Mouse (Mus musculus): ENCODE measurements at regions not wholly inside any gene's neighbourhood (a gene's known extent, or its start where the extent isn't known, plus 50 kb on each side); places are given as distances from the start of the nearest gene placed in this dataset.

DNA sequence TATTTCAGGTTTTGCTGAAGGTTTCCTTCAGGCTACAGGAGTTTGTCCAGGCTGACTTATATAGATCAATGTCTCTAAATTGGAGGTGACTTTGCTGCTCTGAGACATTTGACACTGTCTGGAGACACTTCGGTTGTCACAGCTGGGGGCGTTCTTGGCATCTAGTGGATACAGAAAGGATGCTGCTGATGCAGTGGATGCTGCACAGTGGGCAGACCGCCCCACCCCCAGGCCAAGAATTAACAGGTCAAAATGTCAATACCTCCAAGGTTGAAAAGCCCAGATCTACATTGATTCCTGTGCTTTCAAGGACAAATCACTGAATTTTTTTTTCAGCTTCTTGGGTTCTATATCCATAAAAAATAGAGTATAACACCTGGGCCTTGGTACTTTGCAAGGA is 312.3 kb downstream of the Cenpc1 start:
- H3K36me3 ChIP-seq (ENCODE audit: control insufficient read depth, insufficient read depth, low read length) = no peaks in the 10 kb centered on the region
- H3K9ac ChIP-seq (ENCODE audit: low read depth, low read length) = no peak overlapping the region
- no peak overlapping the region for H3K4me2 ChIP-seq (ENCODE audit: low read depth, low read length)
- H3K4me1 ChIP-seq (ENCODE audit: control insufficient read depth, insufficient read depth, low read length) = no peaks in the 10 kb centered on the region
- no peaks in the 10 kb centered on the region for H3K9me3 ChIP-seq (ENCODE audit: control insufficient read depth, low read length)
- no peaks in the 10 kb centered on the region for H3K27me3 ChIP-seq (replicated peaks; ENCODE audit: control insufficient read depth, insufficient read depth, low read length)
- DNase-seq (ENCODE audit: low spot score) (no peak), ATAC-seq (ENCODE audit: low read depth) (no peak)
- no peak overlapping the region for H3K27ac ChIP-seq (replicated peaks; ENCODE audit: low read depth, low read length)
- no peak overlapping the region for H3K4me3 ChIP-seq (ENCODE audit: low read depth, low read length)
- 78% methylated on average over 3 of the region's 3 CpGs for WGBS

DNA sequence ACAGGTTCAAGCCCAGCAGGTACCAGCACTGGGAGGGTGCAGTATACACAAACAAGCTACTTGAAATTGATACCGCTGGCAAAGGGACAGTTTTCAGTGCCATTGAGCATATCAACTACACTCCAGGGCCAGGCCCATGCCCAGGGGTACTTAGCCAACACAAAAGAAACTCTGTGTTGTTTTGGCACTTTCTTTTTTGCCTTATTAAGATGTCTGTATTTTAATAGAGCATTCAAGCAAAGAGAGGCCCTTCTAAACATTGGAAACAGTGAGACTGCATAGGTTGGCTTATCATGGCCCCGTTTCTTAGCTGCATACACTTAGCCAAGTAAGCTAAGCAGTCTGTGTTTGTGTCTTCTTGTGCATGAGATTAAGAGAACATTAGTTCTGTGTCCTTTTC is 313.7 kb downstream of the Cenpc1 start:
- no peaks in the 10 kb centered on the region for H3K9me3 ChIP-seq (ENCODE audit: control insufficient read depth, low read length)
- no peak overlapping the region for H3K27ac ChIP-seq (replicated peaks; ENCODE audit: low read depth, low read length)
- no peak overlapping the region for H3K4me2 ChIP-seq (ENCODE audit: low read depth, low read length)
- ATAC-seq (ENCODE audit: low read depth) (no peak), DNase-seq (ENCODE audit: low spot score) (peak; percentile 20)
- H3K4me1 ChIP-seq (ENCODE audit: control insufficient read depth, insufficient read depth, low read length) = no peaks in the 10 kb centered on the region
- no peaks in the 10 kb centered on the region for H3K27me3 ChIP-seq (replicated peaks; ENCODE audit: control insufficient read depth, insufficient read depth, low read length)
- no peak overlapping the region for H3K9ac ChIP-seq (ENCODE audit: low read depth, low read length)
- no peak overlapping the region for H3K4me3 ChIP-seq (ENCODE audit: low read depth, low read length)
- WGBS = 76% methylated on average over 2 of the region's 2 CpGs
- no peaks in the 10 kb centered on the region for H3K36me3 ChIP-seq (ENCODE audit: control insufficient read depth, insufficient read depth, low read length)

DNA sequence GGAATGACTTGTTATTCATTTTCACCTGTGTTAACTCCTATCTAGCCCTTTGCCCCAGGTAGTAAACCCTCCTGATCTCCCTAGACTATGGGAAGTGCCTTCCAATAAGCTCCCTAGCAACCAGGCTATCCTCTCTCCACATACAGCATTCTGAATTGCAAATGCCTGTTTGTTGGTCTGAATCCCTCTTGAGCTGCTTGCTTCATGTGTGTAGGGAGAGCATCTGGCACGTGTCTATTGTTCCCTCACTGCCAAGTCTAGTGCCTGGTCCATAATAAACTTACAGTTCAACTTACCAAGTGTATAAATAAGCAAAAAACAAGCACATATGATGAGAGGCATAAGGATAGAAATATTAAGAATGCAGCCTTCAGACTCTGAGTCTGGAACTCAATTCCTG is 314.5 kb downstream of the Cenpc1 start:
- Histone ChIP-seq H3K27ac (replicated peaks; ENCODE audit: low read depth, low read length) (no peak overlapping the region), H3K4me2 (ENCODE audit: low read depth, low read length) (no peak overlapping the region), H3K36me3 (ENCODE audit: control insufficient read depth, insufficient read depth, low read length) (no peaks in the 10 kb centered on the region), H3K4me1 (ENCODE audit: control insufficient read depth, insufficient read depth, low read length) (no peaks in the 10 kb centered on the region), H3K9ac (ENCODE audit: low read depth, low read length) (no peak overlapping the region), H3K4me3 (ENCODE audit: low read depth, low read length) (no peak overlapping the region), H3K27me3 (replicated peaks; ENCODE audit: control insufficient read depth, insufficient read depth, low read length) (no peaks in the 10 kb centered on the region), H3K9me3 (ENCODE audit: control insufficient read depth, low read length) (no peaks in the 10 kb centered on the region)
- ATAC-seq (ENCODE audit: low read depth) (no peak), DNase-seq (ENCODE audit: low spot score) (no peak)
- 58% methylated on average over 1 of the region's 1 CpGs for WGBS

DNA sequence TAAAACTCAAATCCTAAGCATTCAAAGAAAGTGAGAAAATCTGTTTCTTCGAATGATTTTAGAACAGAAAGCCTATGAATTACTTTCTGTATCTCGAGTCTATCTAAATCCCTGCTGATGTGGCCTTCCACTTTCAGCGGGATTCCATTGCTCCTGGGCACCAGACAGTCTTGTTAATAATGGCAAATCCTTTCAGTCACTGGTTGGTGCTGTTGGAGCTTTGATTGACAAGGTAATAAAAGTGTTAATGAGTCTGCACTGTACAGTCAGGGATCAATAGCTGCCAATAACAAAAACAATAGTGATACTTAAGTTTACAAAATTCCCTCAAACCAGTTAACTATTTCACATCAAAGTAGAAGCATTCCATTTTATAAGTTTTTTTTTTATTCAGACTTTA is 335.8 kb downstream of the Cenpc1 start:
- H3K4me1 ChIP-seq (ENCODE audit: control insufficient read depth, insufficient read depth, low read length) = no peaks in the 10 kb centered on the region
- no peak for ATAC-seq (ENCODE audit: low read depth)
- 59% methylated on average over 3 of the region's 3 CpGs for WGBS

DNA sequence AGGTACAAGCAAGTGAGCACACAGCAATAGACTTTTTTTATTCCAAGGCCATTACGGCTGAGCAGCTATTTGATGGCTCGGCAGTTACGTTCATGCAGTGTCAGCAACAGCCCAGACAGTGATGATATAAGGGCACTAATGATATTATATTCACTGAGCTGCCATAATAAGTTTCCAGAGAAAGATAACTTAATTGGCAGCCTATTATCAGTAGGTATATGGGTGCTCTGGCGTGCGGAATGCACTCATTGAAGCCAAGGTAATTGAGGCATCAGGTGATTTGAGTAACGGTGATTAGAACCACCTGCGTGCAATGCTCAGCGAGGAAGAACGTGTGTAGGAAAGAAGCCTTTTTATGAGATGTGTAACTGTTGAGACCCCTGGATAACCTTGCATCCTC is 358.0 kb downstream of the Cenpc1 start:
- ATAC-seq (ENCODE audit: low read depth) (0 out of 2 replicates have a peak, but pooled peaks have one; percentile 37), DNase-seq (ENCODE audit: low spot score) (no peak)
- 63% methylated on average over 9 of the region's 9 CpGs for WGBS
- Histone ChIP-seq H3K9me3 (ENCODE audit: control insufficient read depth, low read length) (no peaks in the 10 kb centered on the region), H3K4me1 (ENCODE audit: control insufficient read depth, insufficient read depth, low read length) (no peaks in the 10 kb centered on the region), H3K27me3 (replicated peaks; ENCODE audit: control insufficient read depth, insufficient read depth, low read length) (no peaks in the 10 kb centered on the region), H3K36me3 (ENCODE audit: control insufficient read depth, insufficient read depth, low read length) (no peaks in the 10 kb centered on the region), H3K27ac (replicated peaks; ENCODE audit: low read depth, low read length) (no peak overlapping the region), H3K4me2 (ENCODE audit: low read depth, low read length) (no peak overlapping the region), H3K9ac (ENCODE audit: low read depth, low read length) (no peak overlapping the region), H3K4me3 (ENCODE audit: low read depth, low read length) (no peak overlapping the region)

More for the DNA sequence above, 335.8 kb downstream of the Cenpc1 start:
- H3K27me3 ChIP-seq (replicated peaks; ENCODE audit: control insufficient read depth, insufficient read depth, low read length) = no peaks in the 10 kb centered on the region
- H3K36me3 ChIP-seq (ENCODE audit: control insufficient read depth, insufficient read depth, low read length) = no peaks in the 10 kb centered on the region
- H3K4me2 ChIP-seq (ENCODE audit: low read depth, low read length) = no peak overlapping the region
- no peak overlapping the region for H3K27ac ChIP-seq (replicated peaks; ENCODE audit: low read depth, low read length)
- DNase-seq (ENCODE audit: low spot score) = no peak
- no peak overlapping the region for H3K9ac ChIP-seq (ENCODE audit: low read depth, low read length)
- no peak overlapping the region for H3K4me3 ChIP-seq (ENCODE audit: low read depth, low read length)
- H3K9me3 ChIP-seq (ENCODE audit: control insufficient read depth, low read length) = no peaks in the 10 kb centered on the region

DNA sequence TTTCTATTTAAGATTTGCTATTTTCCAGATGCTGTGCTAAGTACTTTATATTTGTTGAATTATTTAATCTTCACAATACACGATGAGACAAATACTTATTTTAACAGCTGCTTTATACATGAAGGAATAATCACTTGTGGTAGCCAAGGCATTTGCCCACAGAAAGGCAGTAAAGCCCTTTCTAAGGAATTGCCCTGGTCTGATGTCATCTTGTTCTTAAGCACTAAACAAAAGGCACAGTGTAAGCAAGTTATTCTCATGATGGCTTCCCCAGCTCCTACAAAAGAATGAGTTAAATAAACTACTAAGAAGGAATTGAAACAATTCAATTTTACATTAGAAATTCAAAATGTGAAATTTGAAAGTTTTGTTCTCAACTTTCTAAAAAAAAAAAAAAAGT is 358.8 kb downstream of the Cenpc1 start:
- Histone ChIP-seq H3K36me3 (ENCODE audit: control insufficient read depth, insufficient read depth, low read length) (no peaks in the 10 kb centered on the region), H3K27me3 (replicated peaks; ENCODE audit: control insufficient read depth, insufficient read depth, low read length) (no peaks in the 10 kb centered on the region), H3K4me3 (ENCODE audit: low read depth, low read length) (no peak overlapping the region), H3K27ac (replicated peaks; ENCODE audit: low read depth, low read length) (no peak overlapping the region), H3K9ac (ENCODE audit: low read depth, low read length) (no peak overlapping the region), H3K4me2 (ENCODE audit: low read depth, low read length) (no peak overlapping the region), H3K4me1 (ENCODE audit: control insufficient read depth, insufficient read depth, low read length) (no peaks in the 10 kb centered on the region), H3K9me3 (ENCODE audit: control insufficient read depth, low read length) (no peaks in the 10 kb centered on the region)
- ATAC-seq (ENCODE audit: low read depth) (no peak), DNase-seq (ENCODE audit: low spot score) (no peak)
- 36% methylated on average over 1 of the region's 1 CpGs for WGBS

DNA sequence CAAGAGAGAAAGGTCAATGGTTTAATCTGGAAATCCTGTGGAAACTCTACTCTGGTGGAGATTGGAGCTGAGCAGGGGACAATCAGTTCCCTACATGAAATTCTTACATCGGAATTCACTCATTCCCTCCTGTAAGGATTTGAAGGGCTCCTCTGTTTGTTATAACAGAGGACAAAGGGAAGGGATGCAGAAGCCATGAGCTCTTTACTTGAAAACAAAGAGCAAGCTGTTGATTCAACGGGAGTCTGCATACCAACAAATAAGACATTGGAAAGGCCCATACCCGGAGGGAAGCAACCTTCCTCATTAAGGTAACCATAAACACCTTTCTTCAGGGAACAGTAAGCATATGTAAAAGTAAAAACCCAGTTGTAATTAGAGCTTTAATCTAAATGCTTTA is 359.3 kb downstream of the Cenpc1 start:
- DNase-seq (ENCODE audit: low spot score) = no peak
- Histone ChIP-seq H3K4me3 (ENCODE audit: low read depth, low read length) (no peak overlapping the region), H3K27ac (replicated peaks; ENCODE audit: low read depth, low read length) (no peak overlapping the region), H3K27me3 (replicated peaks; ENCODE audit: control insufficient read depth, insufficient read depth, low read length) (no peaks in the 10 kb centered on the region), H3K4me2 (ENCODE audit: low read depth, low read length) (no peak overlapping the region), H3K9ac (ENCODE audit: low read depth, low read length) (no peak overlapping the region), H3K36me3 (ENCODE audit: control insufficient read depth, insufficient read depth, low read length) (no peaks in the 10 kb centered on the region), H3K9me3 (ENCODE audit: control insufficient read depth, low read length) (no peaks in the 10 kb centered on the region), H3K4me1 (ENCODE audit: control insufficient read depth, insufficient read depth, low read length) (no peaks in the 10 kb centered on the region)
- 10% methylated on average over 3 of the region's 3 CpGs for WGBS
- ATAC-seq (ENCODE audit: low read depth) = no peak

DNA sequence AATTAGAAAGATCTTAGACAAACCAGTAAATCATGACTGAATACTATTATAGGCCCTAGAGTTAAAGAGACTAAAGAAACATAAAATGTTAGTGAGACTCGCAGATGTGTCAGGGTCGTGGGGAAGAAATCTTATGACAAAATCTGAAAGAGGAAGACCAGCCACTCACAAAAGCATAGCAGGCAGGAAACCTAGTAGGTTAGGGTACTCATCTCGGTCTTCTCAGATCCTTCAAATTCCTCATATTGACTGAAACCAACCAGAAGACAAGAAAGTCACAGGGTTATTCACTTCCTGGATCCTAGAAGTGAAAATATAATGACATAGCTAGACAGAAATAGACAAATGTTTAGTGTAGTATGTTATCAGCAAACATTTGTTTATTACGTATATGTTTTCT is 387.5 kb downstream of the Cenpc1 start:
- H3K9ac ChIP-seq (ENCODE audit: low read depth, low read length) = no peak overlapping the region
- no peak overlapping the region for H3K4me3 ChIP-seq (ENCODE audit: low read depth, low read length)
- 84% methylated on average over 4 of the region's 4 CpGs for WGBS
- H3K27ac ChIP-seq (replicated peaks; ENCODE audit: low read depth, low read length) = no peak overlapping the region
- no peaks in the 10 kb centered on the region for H3K36me3 ChIP-seq (ENCODE audit: control insufficient read depth, insufficient read depth, low read length)
- no peak for DNase-seq (ENCODE audit: low spot score)
- H3K4me1 ChIP-seq (ENCODE audit: control insufficient read depth, insufficient read depth, low read length) = no peaks in the 10 kb centered on the region
- no peaks in the 10 kb centered on the region for H3K27me3 ChIP-seq (replicated peaks; ENCODE audit: control insufficient read depth, insufficient read depth, low read length)
- no peak for ATAC-seq (ENCODE audit: low read depth)
- no peak overlapping the region for H3K4me2 ChIP-seq (ENCODE audit: low read depth, low read length)
- no peaks in the 10 kb centered on the region for H3K9me3 ChIP-seq (ENCODE audit: control insufficient read depth, low read length)

DNA sequence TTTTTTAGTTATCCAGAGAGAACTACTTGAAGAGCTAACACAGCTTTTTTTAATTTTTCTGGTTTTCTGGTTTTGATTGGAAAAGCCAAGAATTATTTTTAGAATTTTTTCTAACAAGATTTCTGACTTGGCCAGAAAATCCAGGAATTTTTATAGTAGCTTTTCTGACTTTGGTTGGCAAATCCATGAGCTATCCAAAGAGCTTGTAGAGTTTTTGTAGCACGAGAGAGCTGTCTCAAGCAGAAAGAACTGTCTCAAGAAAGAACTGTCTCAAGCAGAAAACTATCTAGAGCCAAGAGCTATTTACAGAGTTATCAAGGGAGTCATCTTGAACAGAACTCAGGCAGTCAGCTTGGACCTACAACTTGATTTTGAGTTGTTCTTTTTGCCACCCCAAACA is 394.3 kb downstream of the Cenpc1 start:
- WGBS = 70% methylated on average over 1 of the region's 1 CpGs
- Histone ChIP-seq H3K4me3 (ENCODE audit: low read depth, low read length) (no peak overlapping the region), H3K9ac (ENCODE audit: low read depth, low read length) (no peak overlapping the region), H3K36me3 (ENCODE audit: control insufficient read depth, insufficient read depth, low read length) (no peaks in the 10 kb centered on the region), H3K4me2 (ENCODE audit: low read depth, low read length) (no peak overlapping the region), H3K9me3 (ENCODE audit: control insufficient read depth, low read length) (no peaks in the 10 kb centered on the region), H3K27me3 (replicated peaks; ENCODE audit: control insufficient read depth, insufficient read depth, low read length) (no peaks in the 10 kb centered on the region), H3K27ac (replicated peaks; ENCODE audit: low read depth, low read length) (no peak overlapping the region), H3K4me1 (ENCODE audit: control insufficient read depth, insufficient read depth, low read length) (no peaks in the 10 kb centered on the region)
- ATAC-seq (ENCODE audit: low read depth) (no peak), DNase-seq (ENCODE audit: low spot score) (no peak)
